ENCODE assay signal across 17 mouse cellular contexts in the genomic region with DNA sequence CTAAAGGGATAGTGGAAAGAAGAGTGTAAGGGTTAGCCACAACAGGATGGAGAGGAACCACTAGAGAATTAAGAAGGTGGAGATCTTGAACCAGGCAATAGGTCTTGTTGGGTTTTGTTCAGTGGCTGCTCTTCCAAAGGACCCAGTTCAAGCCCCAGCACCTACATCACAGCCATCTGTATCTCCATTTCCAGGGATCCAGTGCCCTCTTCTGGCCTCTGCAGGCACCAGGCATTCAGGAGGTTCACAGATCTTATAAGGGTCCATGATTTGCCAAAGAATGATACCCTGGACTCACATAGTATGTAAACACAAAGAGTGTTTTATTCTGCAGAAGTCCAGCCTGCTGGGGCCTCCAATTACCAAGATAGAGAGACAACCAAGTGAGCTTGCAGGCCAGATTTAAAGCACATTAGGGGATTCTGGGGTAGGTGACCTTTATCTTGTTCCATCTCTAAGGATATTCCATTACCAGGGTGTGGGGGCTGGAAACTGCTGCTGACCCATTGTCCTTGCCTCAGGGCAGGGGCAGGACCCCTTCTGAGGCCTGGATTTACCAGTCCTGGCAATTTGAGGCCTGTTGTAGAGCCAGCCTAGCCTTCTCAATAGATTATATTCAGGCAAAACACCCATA. TPM values are rescaled to one million over a fixed set of nuclear protein-coding genes. Genes with fewer than 3 reads are reported as not detected.
DNase-seq lines count a peak whose midpoint lies in the region; ATAC-seq and TF ChIP-seq lines count a peak whose summit lies in the region.
"Had no signal": no experiment of that assay in that cellular context is flagged by ENCODE, and none has a peak within 500 bp of the region (broad histone marks: within the 10 kb centered on the region; RNA-seq: fewer than 3 reads in every experiment).

No protein-coding gene starts in this region.

- intact Hi-C loops in gastrocnemius, adult 2 months (cut with DNase I) = no loop called here

- no peak overlapping the region for H3K27ac ChIP-seq in gastrocnemius, adult 2 months
- no peak overlapping the region for H3K27ac ChIP-seq in liver, postnatal 0 days (ENCODE audit: low read depth)
- no peak overlapping the region for H3K27ac ChIP-seq in liver, embryonic 11.5 days (ENCODE audit: low read depth, low read length)
- H3K27ac ChIP-seq: embryonic facial prominence, embryonic 10.5 days; forebrain, embryonic 13.5 days; limb, embryonic 13.5 days; stomach, embryonic 15.5 days had no signal

- peak; percentile 52 for TF ChIP-seq CTCF in gastrocnemius, adult 2 months (IDR thresholded peaks at IDR 0.05)
- TF ChIP-seq CTCF in liver, postnatal 0 days (IDR thresholded peaks at IDR 0.05; ENCODE audit: low read depth) = peak; percentile 59

- no peaks in the 10 kb centered on the region for H3K4me1 ChIP-seq in liver, postnatal 0 days (ENCODE audit: insufficient read depth)
- H3K4me1 ChIP-seq in liver, embryonic 11.5 days (replicated peaks; ENCODE audit: control insufficient read depth, insufficient read depth, low read length) = no peaks in the 10 kb centered on the region
- H3K4me1 ChIP-seq: embryonic facial prominence, embryonic 10.5 days; forebrain, embryonic 13.5 days; limb, embryonic 13.5 days; stomach, embryonic 15.5 days had no signal

- no peaks in the 10 kb centered on the region for H3K9me3 ChIP-seq in liver, postnatal 0 days (ENCODE audit: low read length)
- no peaks in the 10 kb centered on the region for H3K9me3 ChIP-seq in liver, embryonic 11.5 days (ENCODE audit: control insufficient read depth, low read length)
- H3K9me3 ChIP-seq: embryonic facial prominence, embryonic 10.5 days; forebrain, embryonic 13.5 days; G1E; limb, embryonic 13.5 days; stomach, embryonic 15.5 days had no signal

- no peak for DNase-seq in gastrocnemius, adult 2 months
- no peak for DNase-seq in gastrocnemius, adult 8-10 months (ENCODE audit: low spot score in 2 of 2)
- DNase-seq in liver, postnatal 0 days = no peak
- DNase-seq in liver, embryonic 11.5 days (ENCODE audit: low spot score) = no peak
- peak; percentile 17 for DNase-seq in CD4-positive helper T cell, adult 2 months (ENCODE audit: low read depth, low spot score)
- DNase-seq in brain, adult 2 months (ENCODE audit: low read depth, low spot score) = peak; percentile 17
- no peak for DNase-seq in right cerebral cortex, adult 2 months (ENCODE audit: low spot score in 2 of 2)
- no peak for DNase-seq in gastrocnemius, postnatal 10 days
- DNase-seq: cerebellum, adult 9-11 months; heart, adult 18-20 months; right cerebral cortex, adult 18-20 months had no signal

- H3K27me3 ChIP-seq in liver, postnatal 0 days (ENCODE audit: insufficient read depth, low read length) = no peaks in the 10 kb centered on the region
- no peaks in the 10 kb centered on the region; the same call in 1 of the 2 replicates for H3K27me3 ChIP-seq in liver, embryonic 11.5 days (replicated peaks; ENCODE audit: control insufficient read depth, insufficient read depth, low read length)
- H3K27me3 ChIP-seq: forebrain, embryonic 13.5 days; limb, embryonic 13.5 days; stomach, embryonic 15.5 days had no signal

- H3K9ac ChIP-seq in liver, postnatal 0 days (replicated peaks) = no peak overlapping the region
- no peak overlapping the region for H3K9ac ChIP-seq in liver, embryonic 11.5 days (ENCODE audit: low read depth, low read length)
- H3K9ac ChIP-seq: forebrain, embryonic 13.5 days; limb, embryonic 13.5 days; stomach, embryonic 15.5 days had no signal

- TF ChIP-seq EP300 in liver, postnatal 0 days (IDR thresholded peaks at IDR 0.05; ENCODE audit: low read depth) = no peak

- no peak overlapping the region for H3K4me3 ChIP-seq in gastrocnemius, adult 2 months
- H3K4me3 ChIP-seq in liver, postnatal 0 days (ENCODE audit: low read depth, low read length) = no peak overlapping the region
- no peak overlapping the region for H3K4me3 ChIP-seq in liver, embryonic 11.5 days (ENCODE audit: low read depth, low read length)
- H3K4me3 ChIP-seq: embryonic facial prominence, embryonic 10.5 days; forebrain, embryonic 13.5 days; limb, embryonic 13.5 days; stomach, embryonic 15.5 days had no signal

- ATAC-seq in liver, postnatal 0 days = no peak
- no peak for ATAC-seq in liver, embryonic 11.5 days (replicated peaks; ENCODE audit: low FRiP score)
- ATAC-seq: forebrain, embryonic 13.5 days had no signal

- no peak overlapping the region for H3K4me2 ChIP-seq in liver, postnatal 0 days (ENCODE audit: low read depth, low read length)
- H3K4me2 ChIP-seq in liver, embryonic 11.5 days = no peak overlapping the region
- H3K4me2 ChIP-seq: forebrain, embryonic 13.5 days; limb, embryonic 13.5 days; stomach, embryonic 15.5 days had no signal

- H3K36me3 ChIP-seq in liver, postnatal 0 days (replicated peaks; ENCODE audit: insufficient read depth, low read length) = no peaks in the 10 kb centered on the region
- H3K36me3 ChIP-seq in liver, embryonic 11.5 days (ENCODE audit: control insufficient read depth, insufficient read depth, low read length) = no peaks in the 10 kb centered on the region
- H3K36me3 ChIP-seq: limb, embryonic 13.5 days; stomach, embryonic 15.5 days had no signal

RNA-seq across cellular contexts. Expression of a gene that starts 16.5 kb away (rescaled TPM):
- total RNA-seq in gastrocnemius, adult 2 months (2021) = 1 to 10 TPM; 1.2 to 3.6 TPM
- total RNA-seq in gastrocnemius, adult 8-10 months (2022) = 1 to 10 TPM; 1.5 to 2.2 (median 1.6) TPM
- polyA plus RNA-seq in liver, postnatal 0 days (2015; fragmentation: Nextera tagmentation; extraction: Ambion mirVana) = 135 and 145 TPM in 2 replicates
- polyA plus RNA-seq in liver, embryonic 11.5 days (2014; fragmentation: Nextera tagmentation; extraction: Ambion mirVana) = 326 and 357 TPM in 2 replicates
- total RNA-seq in gastrocnemius, postnatal 10 days (2021) = 10 to 100 TPM; 16.7 to 17.2 TPM

RNA-seq across cellular contexts. Expression of a gene that starts 28.3 kb away (rescaled TPM):
- total RNA-seq in gastrocnemius, adult 2 months (2021) = 1 to 10 TPM in 1 of 2 experiments, under 1 TPM in 1; 0.98 to 2.9 TPM
- 1 to 10 TPM in 3 of 4 experiments, under 1 TPM in 1; 0.97 to 1.6 (median 1.4) TPM for total RNA-seq in gastrocnemius, adult 8-10 months (2022)
- 0.05 TPM in 1 of 2 replicates, not detected in the other for polyA plus RNA-seq in liver, postnatal 0 days (2015; fragmentation: Nextera tagmentation; extraction: Ambion mirVana)
- 1.3 and 1.6 TPM in 2 replicates for polyA plus RNA-seq in liver, embryonic 11.5 days (2014; fragmentation: Nextera tagmentation; extraction: Ambion mirVana)
- 1 to 10 TPM; 2.7 to 3.2 TPM for total RNA-seq in gastrocnemius, postnatal 10 days (2021)
- total RNA-seq: megakaryocyte, adult 5-6 weeks had no signal
- polyA plus RNA-seq: G1E had no signal

RNA-seq across cellular contexts. Expression of a gene that starts 35.4 kb away (rescaled TPM):
- total RNA-seq in gastrocnemius, adult 2 months (2021) = 10 to 100 TPM; 12.7 to 14.2 TPM
- total RNA-seq in gastrocnemius, adult 8-10 months (2022) = 10 to 100 TPM; 10.2 to 14.4 (median 12.4) TPM
- 13.8 and 14.2 TPM in 2 replicates for polyA plus RNA-seq in liver, postnatal 0 days (2015; fragmentation: Nextera tagmentation; extraction: Ambion mirVana)
- polyA plus RNA-seq in liver, embryonic 11.5 days (2014; fragmentation: Nextera tagmentation; extraction: Ambion mirVana) = 17.6 and 18.6 TPM in 2 replicates
- 10 to 100 TPM; 13.3 to 15.4 TPM for total RNA-seq in gastrocnemius, postnatal 10 days (2021)

Comparison
In these comparisons a context has a peak if more than half of its experiments do, and no peak if none do; other contexts are left out.
1. DNase-seq: peak in CD4-positive helper T cell, adult 2 months (single experiment) and brain, adult 2 months (single experiment); none in gastrocnemius, adult 2 months (single experiment), gastrocnemius, adult 8-10 months (0 of 2), liver, postnatal 0 days (single experiment), liver, embryonic 11.5 days (single experiment), right cerebral cortex, adult 2 months (0 of 2) and gastrocnemius, postnatal 10 days (single experiment).